Mouse (Mus musculus) olfactory bulb, adult 2 months (tissue): ENCODE measurements at regions not wholly inside any gene's neighbourhood (a gene's known extent, or its start where the extent isn't known, plus 50 kb on each side); places are given as distances from the start of the nearest gene placed in this dataset.

Experiments used
- H3K27ac ChIP-seq: fragments of 200-500 bp; 2 replicates; pipeline ENCODE4 v1.5.1; 2012; ENCODE audit warnings: low read depth, low read length; ENCODE audit not compliant: insufficient read depth
- H3K4me1 ChIP-seq: fragments of 200-500 bp; 2 replicates; pipeline ENCODE4 v1.6.1; 2012; ENCODE audit warnings: low read length; ENCODE audit not compliant: control insufficient read depth, insufficient read depth
- H3K4me3 ChIP-seq: fragments of 200-500 bp; 2 replicates; pipeline ENCODE4 v1.5.1; 2012; ENCODE audit warnings: mild to moderate bottlenecking, low read depth, low read length, moderate library complexity; ENCODE audit not compliant: insufficient read depth
- CTCF ChIP-seq: fragments of 200-500 bp; IDR thresholded peaks from 2 replicates; pipeline ENCODE4 v1.5.1; 2012; ENCODE audit warnings: low read depth, mild to moderate bottlenecking, low read length, moderate library complexity; ENCODE audit not compliant: insufficient read depth
- POLR2A ChIP-seq: fragments of 200-500 bp; IDR thresholded peaks from 2 replicates; pipeline ENCODE4 v1.6.1; 2012; ENCODE audit warnings: mild to moderate bottlenecking, low read depth, low read length, moderate library complexity; ENCODE audit not compliant: insufficient read depth
- WGBS: fragments of 180-500 bp; shearing (Covaris S2); methylation state at CpG from one replicate; pipeline ENCODE4 v1.1.7; 2018; 5-methylcytosine and 5-hydroxymethylcytosine counted together

DNA sequence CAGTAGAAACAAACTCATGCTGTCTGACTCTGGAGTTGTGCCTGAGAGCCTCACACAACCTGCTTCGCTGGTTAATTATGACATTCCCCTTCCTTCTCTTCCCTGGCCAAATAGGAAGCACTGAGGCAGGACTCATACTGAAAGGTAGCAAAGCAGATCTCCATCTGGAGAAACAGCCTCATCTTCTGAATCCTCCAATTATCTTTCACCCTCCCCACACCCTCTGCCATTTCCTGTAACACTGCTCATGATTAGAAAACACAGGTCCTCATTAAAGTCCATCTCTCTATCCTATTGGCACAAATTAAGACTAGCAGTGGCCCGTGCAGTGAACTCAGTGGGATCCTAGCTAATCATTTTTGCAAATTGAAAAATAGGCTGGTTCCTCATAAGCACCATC is 685.9 kb upstream of the Apob start:
- TF ChIP-seq POLR2A (no peak), CTCF (no peak)
- H3K4me3 ChIP-seq, result no peak overlapping the region
- no peaks in the 10 kb centered on the region for H3K4me1 ChIP-seq
- no peak overlapping the region for H3K27ac ChIP-seq
- WGBS, result 80% methylated on average over 2 of the region's 2 CpGs

- Histone ChIP-seq H3K27ac (no peak overlapping the region), H3K4me3 (no peak overlapping the region), H3K4me1 (no peaks in the 10 kb centered on the region)
- WGBS, result 53% methylated on average over 2 of the region's 2 CpGs
- TF ChIP-seq POLR2A (no peak), CTCF (no peak)
Measured at GRCm38 (mm10) chr12:7297026-7297425, 680.4 kb upstream of the Apob start.

DNA sequence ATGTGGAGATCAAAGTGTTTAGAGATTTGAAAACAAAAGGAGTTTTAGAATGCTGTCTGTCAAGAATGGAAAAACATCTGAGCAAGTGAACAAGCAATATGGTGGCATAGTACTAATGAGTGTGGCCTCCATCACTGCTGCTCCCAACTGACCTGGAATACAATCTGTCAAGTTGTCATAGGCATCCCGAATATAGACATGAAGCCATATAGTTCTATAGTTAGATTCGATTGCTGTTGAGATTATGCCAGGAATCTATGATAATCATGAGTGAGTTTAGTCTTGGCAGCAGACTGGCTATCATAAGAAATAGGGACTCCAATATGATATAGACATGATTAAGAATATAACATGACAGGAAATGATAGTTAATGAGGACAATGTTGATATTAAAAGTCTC is 656.0 kb upstream of the Apob start:
- Histone ChIP-seq H3K4me1 (no peaks in the 10 kb centered on the region), H3K27ac (no peak overlapping the region), H3K4me3 (no peak overlapping the region)
- 88% methylated on average over 2 of the region's 2 CpGs for WGBS
- TF ChIP-seq CTCF (no peak), POLR2A (no peak)

GRCm38 (mm10) chr12:7328620-7329019 is 648.8 kb upstream of the Apob start:
- Histone ChIP-seq H3K4me3 (no peak overlapping the region), H3K4me1 (no peaks in the 10 kb centered on the region), H3K27ac (no peak overlapping the region)
- TF ChIP-seq CTCF (no peak), POLR2A (no peak)
